ENCODE assay signal across 9 mouse cellular contexts in the genomic region with DNA sequence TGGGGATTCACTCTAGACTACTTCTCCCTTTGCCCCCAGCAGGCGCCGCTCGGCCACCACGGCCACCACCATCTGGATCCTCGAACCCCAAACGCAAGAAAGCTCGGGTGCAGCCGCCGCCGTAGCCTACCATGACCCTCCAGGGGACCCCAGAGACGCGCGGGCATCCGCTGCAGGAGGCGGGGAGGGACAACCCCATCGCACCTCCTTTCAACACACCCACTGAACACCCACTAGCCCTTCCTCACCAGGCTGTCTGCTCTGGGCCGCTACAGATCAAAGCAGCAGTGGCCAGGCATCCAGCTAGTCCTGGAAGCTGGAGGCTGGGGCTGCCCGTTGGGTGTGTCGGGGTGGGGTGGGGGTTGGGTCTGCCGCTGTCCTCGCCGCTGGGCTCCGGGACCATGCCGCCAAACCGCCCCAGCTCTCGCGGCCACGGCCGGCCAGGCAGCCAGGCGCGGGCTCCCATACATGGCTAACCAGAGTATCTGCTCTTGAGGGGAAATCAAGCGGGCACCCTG. TPM values are rescaled to one million over a fixed set of nuclear protein-coding genes. Genes with fewer than 3 reads are reported as not detected.
DNase-seq lines count a peak whose midpoint lies in the region; ATAC-seq and TF ChIP-seq lines count a peak whose summit lies in the region.
"Had no signal": no experiment of that assay in that cellular context is flagged by ENCODE, and none has a peak within 500 bp of the region (broad histone marks: within the 10 kb centered on the region; RNA-seq: fewer than 3 reads in every experiment).

No protein-coding gene starts in this region.

- peaks cover 98% of the 10 kb centered on the region for H3K27me3 ChIP-seq in E14TG2a.4 (ENCODE audit: insufficient read depth, low read length)
- peaks cover 14% of the 10 kb centered on the region for H3K27me3 ChIP-seq in forebrain, embryonic 15.5 days
- 0 out of 2 replicates have a peak, but pooled peaks cover 2% of the 10 kb centered on the region for H3K27me3 ChIP-seq in splenic B cell, adult 2 months (ENCODE audit: control insufficient read depth, insufficient read depth, low read length, poor library complexity, severe bottlenecking)

- peak overlapping the region; percentile 76 for H3K4me3 ChIP-seq in gastrocnemius, adult 2 months
- H3K4me3 ChIP-seq in E14TG2a.4 (replicated peaks; ENCODE audit: low read length): peak overlapping the region; percentile 80
- peak overlapping the region; percentile 55 for H3K4me3 ChIP-seq in forebrain, embryonic 15.5 days

- peak; percentile 25 for DNase-seq in gastrocnemius, adult 2 months
- no peak for DNase-seq in gastrocnemius, adult 8-10 months (ENCODE audit: low spot score in 2 of 2)
- DNase-seq in liver: peak; percentile 15
- DNase-seq in splenic B cell, adult 2 months (ENCODE audit: low read depth, low spot score): peak; percentile 14
- no peak for DNase-seq in natural killer cell, adult 2 months (ENCODE audit: low spot score in 2 of 2)
- DNase-seq in layer of hippocampus, adult 18-20 months (ENCODE audit: low spot score in 2 of 2): no peak

- ATAC-seq in forebrain, embryonic 15.5 days (replicated peaks): no peak

- intact Hi-C loops in gastrocnemius, adult 2 months (cut with DNase I): loop anchor here (5.0 to 10.0 kb wide), 2 partner anchors 200 to 217 kb away; no protein-coding TSS in a partner anchor

- H3K9me3 ChIP-seq in E14TG2a.4 (ENCODE audit: low read length): no peaks in the 10 kb centered on the region
- H3K9me3 ChIP-seq in forebrain, embryonic 15.5 days: no peaks in the 10 kb centered on the region

- H3K4me1 ChIP-seq in E14TG2a.4 (replicated peaks; ENCODE audit: low read depth, low read length): peaks cover 34% of the 10 kb centered on the region
- H3K4me1 ChIP-seq in forebrain, embryonic 15.5 days: peaks cover 62% of the 10 kb centered on the region

- no peak overlapping the region for H3K27ac ChIP-seq in gastrocnemius, adult 2 months
- H3K27ac ChIP-seq in forebrain, embryonic 15.5 days (replicated peaks): no peak overlapping the region

- peak overlapping the region; percentile 70 for H3K9ac ChIP-seq in forebrain, embryonic 15.5 days (replicated peaks)

- TF ChIP-seq CTCF in gastrocnemius, adult 2 months (IDR thresholded peaks at IDR 0.05): no peak
- no peak for TF ChIP-seq CTCF in E14TG2a.4 (conservative IDR thresholded peaks at IDR 0.05; ENCODE audit: low read length)

- H3K4me2 ChIP-seq in forebrain, embryonic 15.5 days (replicated peaks): peak overlapping the region; percentile 95

- no peaks in the 10 kb centered on the region for H3K36me3 ChIP-seq in E14TG2a.4 (ENCODE audit: insufficient read depth, low read length)
- H3K36me3 ChIP-seq in forebrain, embryonic 15.5 days: no peaks in the 10 kb centered on the region
- H3K36me3 ChIP-seq in splenic B cell, adult 2 months (ENCODE audit: control insufficient read depth, insufficient read depth, low read length, poor library complexity, severe bottlenecking): no peaks in the 10 kb centered on the region

- 2% methylated on average over 32 of the region's 32 CpGs for WGBS in forebrain, embryonic 15.5 days

RNA-seq across cellular contexts. Expression of gene Sdk2, which starts 1.9 kb away (rescaled TPM):
- under 1 TPM; 0.23 to 0.84 TPM for total RNA-seq in gastrocnemius, adult 2 months (2021)
- total RNA-seq in gastrocnemius, adult 8-10 months (2022): under 1 TPM; 0.19 to 0.58 (median 0.48) TPM
- 2.2 and 2.3 TPM in 2 replicates for polyA plus RNA-seq in forebrain, embryonic 15.5 days (2015; fragmentation: Nextera tagmentation; extraction: Ambion mirVana)
- total RNA-seq in layer of hippocampus, adult 18-20 months (2021): 10 to 100 TPM; 17.6 to 24.8 TPM
- total RNA-seq: common myeloid progenitor, adult 5-6 weeks had no signal

Comparison
In these comparisons a context has a peak if more than half of its experiments do, and no peak if none do; other contexts are left out.
1. DNase-seq: peak in gastrocnemius, adult 2 months (single experiment), liver (single experiment) and splenic B cell, adult 2 months (single experiment); none in gastrocnemius, adult 8-10 months (0 of 2), natural killer cell, adult 2 months (0 of 2) and layer of hippocampus, adult 18-20 months (0 of 2).
2. RNA of gene Sdk2, which starts 1.9 kb away (total RNA-seq): 17.6 to 24.8 TPM in layer of hippocampus, adult 18-20 months; 0.23 to 0.84 TPM in gastrocnemius, adult 2 months and 0.19 to 0.58 TPM in gastrocnemius, adult 8-10 months; every median in the first group is over 10 times any median in the second.
3. Peak in every context shown above with its lines, with median percentiles within 50 percentile points of each other: H3K4me3 ChIP-seq.